Mouse (Mus musculus) kidney, postnatal 10 days (tissue): ENCODE results near the gene D630003M21Rik.

Experiments
- DNase-seq: peaks from one replicate; pipeline ENCODE4 v3.0.0; 2021; ENCODE audit warnings: mixed read lengths

D630003M21Rik gene

DNA sequence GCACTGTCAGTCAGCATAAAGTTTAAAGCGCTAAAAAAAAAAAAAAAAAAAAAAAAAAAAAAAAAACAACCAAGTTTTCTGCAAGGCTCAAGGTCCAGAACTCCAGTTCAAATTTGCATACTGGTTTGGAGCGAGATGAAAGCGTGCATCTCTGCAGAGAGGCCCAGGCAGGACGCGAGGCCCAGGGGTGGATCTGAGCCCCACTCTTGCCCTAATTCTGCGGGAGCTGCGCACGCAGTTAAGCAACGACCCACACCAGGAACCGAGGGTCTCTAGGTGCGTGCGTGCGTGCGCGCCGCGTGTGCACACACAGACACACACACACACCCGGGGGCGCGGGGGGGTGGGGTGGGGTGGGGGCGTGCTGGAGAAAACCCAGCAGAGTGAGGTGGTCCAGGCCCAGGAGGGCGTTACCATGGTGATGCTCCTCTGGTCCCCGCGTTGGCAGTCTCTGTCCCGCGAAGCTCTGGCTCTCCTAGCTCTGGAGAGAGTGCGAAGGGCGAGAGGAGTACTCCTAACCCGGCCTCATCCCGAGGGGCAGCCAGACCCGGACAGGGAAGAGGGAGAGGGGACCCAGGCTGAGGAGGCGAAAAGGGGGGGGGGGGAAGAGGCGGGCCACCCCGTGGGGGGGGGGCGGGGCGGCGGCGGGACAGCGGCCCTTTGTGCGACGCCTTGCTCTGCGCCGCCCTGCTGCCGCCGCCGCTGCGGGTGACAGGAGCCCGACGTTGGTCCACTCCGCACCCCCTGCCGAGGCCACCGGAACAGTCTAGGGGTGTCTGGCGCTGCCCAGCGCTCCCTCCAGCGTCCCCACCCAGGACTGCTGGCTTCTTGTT lies at the start of gene D630003M21Rik:
Gene D630003M21Rik (minus strand): TSS at position 553 of the 833 bp plus-strand sequence.
- peak; percentile 65 for DNase-seq

DNA sequence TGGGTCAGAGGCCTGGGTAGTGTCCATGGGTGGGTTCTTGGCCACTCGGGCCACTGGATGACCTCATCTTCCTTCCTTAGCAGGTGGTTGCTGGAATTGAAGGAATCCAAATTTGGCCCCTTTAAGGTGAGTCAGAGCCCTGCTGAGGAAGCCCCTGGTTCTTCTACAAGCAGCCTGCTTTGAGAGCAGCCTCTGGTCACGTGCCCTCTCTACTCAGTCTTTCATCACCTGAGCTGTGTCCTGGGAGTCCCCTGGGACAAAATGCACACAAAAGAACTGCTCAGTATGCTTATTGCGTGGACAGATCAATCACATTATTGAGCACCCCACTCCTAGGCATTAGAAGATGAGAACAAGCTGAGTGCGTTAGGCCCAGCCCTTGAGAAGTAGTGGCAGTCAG lies 47.9 kb upstream of the D630003M21Rik start:
- DNase-seq: no peak

DNA sequence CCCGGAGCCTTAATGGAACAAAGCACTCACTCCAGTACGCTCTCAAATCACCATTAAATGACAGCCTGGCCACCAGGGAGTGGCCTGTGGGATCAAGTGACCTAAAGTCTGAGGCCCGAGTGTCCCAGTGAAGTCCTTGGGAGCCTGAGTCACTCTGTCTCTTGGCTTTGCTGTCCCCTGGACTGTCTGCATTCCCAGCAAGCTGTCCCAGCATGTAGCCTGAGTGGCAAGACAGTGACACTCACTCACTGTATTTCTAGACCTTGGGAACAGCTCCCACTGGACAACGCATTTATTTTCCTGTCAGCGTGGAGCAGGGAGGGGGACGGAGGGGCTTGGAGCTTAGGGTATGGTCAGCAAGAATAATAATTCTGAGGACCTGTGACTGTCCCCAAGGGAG lies 47.4 kb upstream of the D630003M21Rik start:
- DNase-seq: no peak

DNA sequence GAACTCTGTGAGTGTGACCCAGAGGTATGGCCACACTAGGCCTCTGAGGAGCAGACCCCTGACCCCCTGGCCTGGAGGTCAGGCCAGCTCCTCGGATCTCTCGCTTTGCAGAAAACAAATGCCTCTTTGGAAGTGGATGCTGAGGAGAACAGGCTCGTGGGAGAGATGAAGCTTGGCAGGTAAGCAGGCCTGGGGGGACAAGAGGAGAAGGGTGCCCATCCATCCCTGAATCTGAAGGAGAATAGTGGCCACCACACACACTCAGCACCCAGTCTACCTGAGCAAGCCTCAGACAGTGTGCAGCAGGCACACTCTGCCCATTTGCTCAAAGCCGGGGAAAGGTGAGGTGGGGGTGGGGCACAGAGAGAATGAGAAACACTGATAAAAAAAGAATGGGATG lies 46.8 kb upstream of the D630003M21Rik start:
- no peak for DNase-seq

GRCm38 (mm10) chr2:158275349-158275748 lies 46.3 kb upstream of the D630003M21Rik start:
- DNase-seq: no peak

DNA sequence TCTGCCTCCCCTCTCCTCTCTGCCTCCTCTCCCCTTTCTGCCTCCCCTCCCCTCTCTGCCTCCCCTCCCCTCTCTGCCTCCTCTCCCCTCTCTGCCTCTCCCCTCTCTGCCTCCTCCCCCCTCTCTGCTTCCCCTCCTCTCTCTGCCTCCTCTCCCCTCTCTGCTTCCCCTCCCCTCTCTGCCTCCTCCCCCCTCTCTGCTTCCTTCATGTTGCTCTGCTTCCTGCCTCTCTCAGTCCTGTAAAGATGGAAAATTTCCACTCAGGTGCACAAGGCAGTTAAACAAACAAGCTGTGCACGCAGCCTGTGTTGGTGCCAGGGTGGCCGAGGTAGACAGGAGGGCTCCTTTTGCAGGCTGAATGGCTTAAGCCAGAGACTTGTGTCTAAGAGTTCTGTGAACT lies 44.6 kb upstream of the D630003M21Rik start:
- DNase-seq: peak; percentile 38

- no peak for DNase-seq
Observed at GRCm38 (mm10) chr2:158270017-158270416, 41.0 kb upstream of the D630003M21Rik start.

GRCm38 (mm10) chr2:158264877-158265276 lies 35.9 kb upstream of the D630003M21Rik start:
- DNase-seq: no peak

DNA sequence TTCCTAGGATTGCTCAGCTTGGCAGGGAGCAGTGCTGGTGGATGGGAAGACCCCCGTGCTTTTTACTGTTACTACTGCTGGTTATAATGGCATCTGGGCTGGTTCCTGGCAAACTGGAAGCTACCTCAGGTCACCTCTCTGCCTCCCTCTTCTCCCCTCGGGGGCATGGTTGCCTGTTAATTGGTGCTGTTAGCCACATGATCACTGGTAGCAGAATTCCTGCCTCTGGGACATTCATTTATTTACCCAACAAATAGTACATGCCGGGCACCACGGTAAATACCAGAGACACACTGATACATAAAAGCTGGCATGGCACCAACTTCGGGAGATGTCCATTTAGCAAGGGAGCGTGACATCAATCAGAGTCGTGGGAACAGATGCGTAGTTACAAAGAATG lies 30.5 kb upstream of the D630003M21Rik start:
- DNase-seq: no peak

- peak; percentile 84 for DNase-seq
Observed at GRCm38 (mm10) chr2:158258781-158259180, 29.8 kb upstream of the D630003M21Rik start.

DNA sequence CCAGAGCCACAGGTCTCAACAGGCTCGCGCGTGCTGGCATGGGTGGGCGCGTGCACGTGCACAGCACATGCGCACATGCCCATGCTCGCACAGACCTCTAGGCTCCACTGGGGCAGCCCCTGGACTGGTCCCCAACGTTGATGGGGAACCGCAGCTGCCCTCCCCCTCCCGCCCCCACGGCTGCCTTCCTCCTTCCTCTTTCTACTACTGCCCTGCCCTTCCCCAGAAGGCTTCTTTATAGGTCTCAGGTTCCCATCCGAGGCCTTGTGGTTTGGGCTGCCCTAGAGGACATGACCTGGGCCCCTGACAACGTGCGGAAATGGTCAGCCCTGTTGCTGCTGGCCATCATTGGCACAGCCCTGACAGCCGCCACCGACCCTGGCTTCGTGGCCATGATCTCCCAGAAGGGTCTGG lies 29.0 kb upstream of the D630003M21Rik start, which contains the start of gene Bpi:
Gene Bpi (plus strand): TSS at position 90 of the 414 bp plus-strand sequence.
- no peak for DNase-seq

DNA sequence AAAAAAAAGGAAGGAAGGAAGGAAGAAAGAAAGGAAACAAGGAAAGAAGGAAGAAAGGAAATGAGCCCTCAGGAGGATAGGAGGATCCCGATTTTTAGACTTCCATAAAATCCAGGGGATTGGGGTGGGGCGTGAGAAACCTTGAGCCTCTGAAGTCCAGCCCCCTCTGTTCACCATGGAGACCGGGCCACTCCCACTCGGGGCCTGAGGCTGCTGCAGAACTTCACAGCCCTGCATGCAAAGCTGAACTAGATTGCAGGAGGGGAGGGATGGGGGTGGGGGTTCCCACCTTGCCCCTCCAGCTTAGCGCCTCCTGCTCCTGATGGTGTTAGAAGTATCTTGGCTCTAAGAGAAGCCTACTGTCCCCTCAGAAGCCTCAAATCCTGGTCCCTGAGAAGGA lies 27.9 kb upstream of the D630003M21Rik start:
- peak; percentile 50 for DNase-seq

DNA sequence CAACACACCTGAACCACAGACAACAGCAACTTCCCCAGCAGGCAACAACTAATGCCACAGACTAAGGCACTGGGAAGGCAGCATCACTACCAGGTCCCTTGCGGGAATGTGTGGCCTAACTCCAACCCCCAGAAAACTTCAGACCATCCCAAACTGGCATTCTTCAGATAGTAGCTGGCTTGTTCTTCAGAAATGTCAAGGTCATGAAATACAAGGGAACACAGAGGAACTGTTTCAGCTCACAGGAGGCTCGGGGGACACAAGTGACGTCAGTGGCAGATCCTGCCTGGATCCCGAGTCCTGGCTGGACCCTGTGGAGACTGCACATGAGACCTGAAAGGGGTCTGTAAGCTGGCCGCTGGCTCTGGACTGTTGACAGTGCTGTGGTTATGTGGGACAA lies 24.8 kb upstream of the D630003M21Rik start:
- DNase-seq: no peak

DNA sequence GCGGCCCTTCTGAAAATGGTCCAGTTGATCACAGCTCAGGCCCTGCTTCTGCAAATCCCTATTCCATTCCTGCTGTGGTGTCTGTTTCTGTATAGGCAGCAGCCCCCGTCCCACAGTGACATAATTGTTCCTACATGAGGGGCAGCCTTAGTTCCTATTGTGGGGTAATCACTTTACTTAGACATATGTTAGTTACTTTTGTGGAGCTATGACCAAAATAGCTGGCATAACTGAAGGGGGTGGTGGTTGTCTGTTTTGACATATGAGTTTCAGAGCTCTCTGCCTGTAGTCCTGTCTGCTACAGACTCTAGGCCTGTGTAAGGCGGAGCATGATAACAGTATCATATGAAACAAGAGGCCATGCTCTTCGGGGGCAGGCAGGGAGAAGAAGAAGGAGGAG lies 21.5 kb upstream of the D630003M21Rik start:
- no peak for DNase-seq

GRCm38 (mm10) chr2:158248318-158248717 lies 19.3 kb upstream of the D630003M21Rik start:
- DNase-seq: peak; percentile 67

DNA sequence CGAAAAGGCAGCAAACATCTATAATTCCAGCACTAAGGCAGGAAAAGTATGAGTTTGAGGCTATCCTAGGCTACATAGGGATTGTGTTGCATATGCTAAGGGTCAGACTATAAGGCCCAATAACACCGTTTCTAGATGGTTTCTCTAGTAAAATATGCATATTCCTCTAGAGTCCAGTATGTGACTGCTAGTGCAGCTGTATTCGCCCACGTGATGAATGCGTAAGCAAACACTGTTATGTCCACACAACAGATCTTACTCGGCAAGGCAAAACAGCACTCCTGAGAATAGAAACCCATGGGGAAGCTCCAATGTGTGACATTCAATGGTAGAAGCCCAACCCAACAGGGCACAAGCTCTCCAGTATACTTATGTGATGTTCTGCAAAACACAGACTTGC lies 18.8 kb upstream of the D630003M21Rik start:
- DNase-seq: no peak

- DNase-seq: no peak
Observed at GRCm38 (mm10) chr2:158245072-158245817, 16.2 kb upstream of the D630003M21Rik start.

DNA sequence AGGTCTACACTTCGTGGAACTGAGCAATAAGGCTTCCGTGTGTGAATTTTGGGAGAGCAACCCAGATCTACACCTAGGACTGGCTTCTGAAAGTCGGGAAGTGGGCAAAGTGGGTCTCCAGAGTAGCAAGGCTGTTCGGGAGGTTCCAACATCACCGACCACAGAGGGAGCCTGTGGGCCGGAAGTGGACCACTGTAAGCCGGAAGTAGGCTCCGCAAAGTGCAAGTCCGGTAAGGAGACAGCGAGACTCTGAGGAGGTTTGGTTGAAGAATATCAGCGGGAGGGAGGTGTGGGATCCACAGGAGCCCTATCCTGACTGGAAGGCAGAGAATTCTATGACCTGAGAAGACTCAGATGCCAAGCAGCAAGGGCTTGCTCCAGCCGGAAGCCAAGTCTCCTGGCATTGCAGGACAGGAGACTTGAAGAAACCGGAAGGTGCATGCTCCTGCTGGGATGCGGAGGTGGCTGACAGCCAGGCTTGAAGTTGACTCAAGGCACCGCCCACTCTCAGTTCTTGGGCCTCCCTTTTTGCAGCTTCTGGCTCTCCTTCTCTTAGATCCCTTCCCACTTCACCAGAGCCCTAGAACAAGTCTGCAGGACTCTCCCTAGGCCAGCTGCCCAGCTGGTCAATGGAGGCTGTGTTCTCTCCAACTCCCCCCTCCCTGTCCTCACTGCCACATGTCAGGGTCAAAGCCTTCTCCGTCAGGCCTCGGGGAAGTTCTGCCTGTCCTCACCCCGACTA lies 14.3 kb upstream of the D630003M21Rik start:
- peak; percentile 45 for DNase-seq

- DNase-seq: no peak
Observed at GRCm38 (mm10) chr2:158242170-158242896, 13.3 kb upstream of the D630003M21Rik start.

GRCm38 (mm10) chr2:158241126-158241738 lies 12.2 kb upstream of the D630003M21Rik start:
- no peak for DNase-seq

DNA sequence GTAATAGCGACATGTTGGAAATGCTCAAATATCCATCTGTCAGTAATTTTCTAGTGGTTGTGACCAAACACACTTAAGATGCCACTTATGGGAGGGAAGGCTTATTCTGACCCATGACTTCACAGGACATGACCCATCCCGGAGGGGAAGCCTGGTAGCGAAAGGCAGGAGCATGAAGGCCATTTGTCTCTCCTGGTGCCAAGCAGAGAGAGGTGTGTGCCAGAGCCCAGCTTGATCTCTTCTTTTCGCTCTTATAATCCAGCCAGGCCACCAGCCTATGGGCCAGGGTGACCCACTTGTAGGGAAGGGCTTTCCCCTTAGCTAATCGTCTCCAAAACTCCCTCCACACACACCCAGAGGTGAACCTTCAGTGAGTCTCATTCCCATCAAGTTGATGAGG lies 9.1 kb upstream of the D630003M21Rik start:
- DNase-seq: no peak

- no peak for DNase-seq
Observed at GRCm38 (mm10) chr2:158236698-158237097, 7.7 kb upstream of the D630003M21Rik start.
